17 mouse cellular contexts compared by ENCODE assay signal in genomic region chr4:131778616-131779275, GRCm38 (mm10). TPM values are rescaled to one million over a fixed set of nuclear protein-coding genes. Genes with fewer than 3 reads are reported as not detected.
DNase-seq lines count a peak whose midpoint lies in the region; ATAC-seq lines count a peak whose summit lies in the region.
"Had no signal": no experiment of that assay in that cellular context is flagged by ENCODE, and none has a peak within 500 bp of the region (broad histone marks: within the 10 kb centered on the region; RNA-seq: fewer than 3 reads in every experiment).

No protein-coding gene starts in this region.

- peak; percentile 86 for DNase-seq in brain, adult 2 months (ENCODE audit: low read depth, low spot score)
- peak; percentile 81 for DNase-seq in cerebellum, adult 11-12 months
- peak; percentile 79 for DNase-seq in cerebellum, adult 9-10 months
- peak; percentile 70 to 77 for DNase-seq in cerebellum, postnatal 25 days
- no peak for DNase-seq in adrenal gland, postnatal 14 days
- no peak for DNase-seq in layer of hippocampus, adult 9-11 months
- DNase-seq: adrenal gland, postnatal 25 days; embryo, embryonic 11 days; gastrocnemius, postnatal 14 days; heart, adult 2 months; heart, postnatal 14 days; kidney, adult 11 months had no signal

- ATAC-seq in frontal cortex, adult (ENCODE audit: low TSS enrichment): no peak
- ATAC-seq: activated CD4-positive, CD25-positive, alpha-beta regulatory T cell, adult 4 months; forebrain, embryonic 15.5 days; hindbrain, postnatal 0 days; Patski had no signal

RNA-seq across cellular contexts. Expression of gene Ptpru, which starts 59.3 kb away (rescaled TPM):
- total RNA-seq in adrenal gland, postnatal 14 days (2021): 32.4 and 34.6 TPM in 2 replicates

Comparison
In these comparisons a context has a peak if more than half of its experiments do, and no peak if none do; other contexts are left out.
1. DNase-seq: peak in brain, adult 2 months (single experiment), cerebellum, adult 11-12 months (single experiment), cerebellum, adult 9-10 months (single experiment) and cerebellum, postnatal 25 days (2 of 2); none in adrenal gland, postnatal 14 days (single experiment) and layer of hippocampus, adult 9-11 months (single experiment).